Mouse (Mus musculus): Measurements from ENCODE around the gene Dpf3. TPM values are rescaled to one million over a fixed set of nuclear protein-coding genes. Genes with fewer than 3 reads are reported as not detected.

The Dpf3 gene
- polyA plus RNA-seq, 1 experiment from 2014 or later = 12.2 TPM

DNA sequence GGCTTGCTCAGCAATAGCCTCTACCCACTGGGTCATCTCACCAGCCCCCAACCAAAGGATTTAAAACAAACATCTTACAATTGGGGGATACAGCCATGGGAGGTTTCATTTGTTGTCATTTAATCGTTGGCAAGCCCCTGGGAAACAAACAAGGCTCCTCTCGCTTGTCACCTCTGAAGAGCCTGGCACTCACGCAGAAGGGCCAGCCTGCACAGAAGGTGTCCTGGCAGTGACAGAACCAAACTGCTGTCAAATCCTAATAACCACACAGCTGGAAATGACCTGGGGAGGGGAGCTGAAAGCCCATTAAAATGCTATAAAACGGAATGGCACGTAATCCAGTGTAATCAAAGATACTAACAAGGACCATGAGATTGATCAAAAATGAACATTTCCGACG, 114.4 kb downstream of the Dpf3 start:
- H3K36me3 ChIP-seq (ENCODE audit: insufficient read depth, low read length) = 0 out of 2 replicates have a peak, but pooled peaks cover 4% of the 10 kb centered on the region
- no peak overlapping the region for H3K4me2 ChIP-seq (replicated peaks; ENCODE audit: low read depth, low read length)
- 57% methylated on average over 7 of the region's 7 CpGs for WGBS
- H3K9ac ChIP-seq (replicated peaks; ENCODE audit: low read length) = no peak overlapping the region
- no peaks in the 10 kb centered on the region for H3K9me3 ChIP-seq (ENCODE audit: low read length)
- no peaks in the 10 kb centered on the region for H3K4me1 ChIP-seq (ENCODE audit: insufficient read depth, low read length)
- H3K27ac ChIP-seq (ENCODE audit: low read length) = no peak overlapping the region
- H3K4me3 ChIP-seq (ENCODE audit: low read length) = no peak overlapping the region
- no peak for ATAC-seq (ENCODE audit: low FRiP score, low TSS enrichment)
- H3K27me3 ChIP-seq (ENCODE audit: insufficient read depth, low read length) = no peaks in the 10 kb centered on the region

DNA sequence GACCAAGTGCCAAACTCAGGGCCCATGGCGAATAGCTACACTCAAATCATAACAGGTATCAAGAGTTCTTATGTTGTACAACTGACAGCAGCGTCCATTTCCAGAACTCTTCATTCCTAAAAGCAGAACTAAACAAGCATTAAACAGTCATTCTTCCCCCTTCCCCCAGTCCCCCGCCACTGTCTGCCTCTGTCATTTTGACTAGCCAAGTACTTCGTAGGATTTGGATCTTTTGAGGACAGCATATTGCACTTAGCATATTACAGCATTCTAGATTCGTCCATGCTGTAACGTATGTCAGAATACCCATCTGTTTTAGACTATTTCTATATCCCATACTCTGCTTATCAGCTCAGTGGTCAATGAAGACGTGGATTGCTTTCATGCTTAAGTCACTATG, 115.2 kb downstream of the Dpf3 start:
- no peaks in the 10 kb centered on the region for H3K9me3 ChIP-seq (ENCODE audit: low read length)
- H3K9ac ChIP-seq (replicated peaks; ENCODE audit: low read length) = no peak overlapping the region
- H3K4me1 ChIP-seq (ENCODE audit: insufficient read depth, low read length) = no peaks in the 10 kb centered on the region
- WGBS = 89% methylated on average over 7 of the region's 7 CpGs
- H3K4me2 ChIP-seq (replicated peaks; ENCODE audit: low read depth, low read length) = no peak overlapping the region
- no peak for ATAC-seq (ENCODE audit: low FRiP score, low TSS enrichment)
- H3K36me3 ChIP-seq (ENCODE audit: insufficient read depth, low read length) = 0 out of 2 replicates have a peak, but pooled peaks cover 4% of the 10 kb centered on the region
- no peak overlapping the region for H3K4me3 ChIP-seq (ENCODE audit: low read length)
- H3K27me3 ChIP-seq (ENCODE audit: insufficient read depth, low read length) = no peaks in the 10 kb centered on the region
- H3K27ac ChIP-seq (ENCODE audit: low read length) = no peak overlapping the region

DNA sequence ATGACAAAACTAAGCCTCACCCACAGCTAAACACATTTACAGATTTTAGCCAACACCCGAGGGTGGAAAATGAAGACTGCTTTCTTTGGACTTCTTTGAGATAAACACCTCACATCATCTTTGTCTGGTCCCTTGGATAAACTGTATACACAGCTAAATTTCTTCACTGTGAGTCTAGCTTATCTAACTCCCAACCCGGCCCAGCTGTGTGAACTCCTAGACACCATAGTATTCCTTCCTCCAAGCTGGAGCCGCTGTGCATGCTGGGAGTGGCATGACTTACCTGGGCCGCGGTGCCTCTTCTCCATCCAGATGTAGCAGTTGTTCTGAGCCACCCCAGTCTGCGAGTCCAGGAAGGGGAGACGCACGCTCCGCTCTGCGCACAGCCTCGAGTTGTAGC, 117.3 kb downstream of the Dpf3 start:
- WGBS = 82% methylated on average over 11 of the region's 11 CpGs
- Histone ChIP-seq H3K27ac (ENCODE audit: low read length) (no peak overlapping the region), H3K9ac (replicated peaks; ENCODE audit: low read length) (no peak overlapping the region), H3K36me3 (ENCODE audit: insufficient read depth, low read length) (peaks cover 8% of the 10 kb centered on the region; the same call in 1 of the 2 replicates), H3K4me1 (ENCODE audit: insufficient read depth, low read length) (no peaks in the 10 kb centered on the region), H3K4me3 (ENCODE audit: low read length) (no peak overlapping the region), H3K4me2 (replicated peaks; ENCODE audit: low read depth, low read length) (no peak overlapping the region), H3K27me3 (ENCODE audit: insufficient read depth, low read length) (no peaks in the 10 kb centered on the region), H3K9me3 (ENCODE audit: low read length) (no peaks in the 10 kb centered on the region)
- ATAC-seq (ENCODE audit: low FRiP score, low TSS enrichment) = no peak; the same call in 1 of the 2 replicates

DNA sequence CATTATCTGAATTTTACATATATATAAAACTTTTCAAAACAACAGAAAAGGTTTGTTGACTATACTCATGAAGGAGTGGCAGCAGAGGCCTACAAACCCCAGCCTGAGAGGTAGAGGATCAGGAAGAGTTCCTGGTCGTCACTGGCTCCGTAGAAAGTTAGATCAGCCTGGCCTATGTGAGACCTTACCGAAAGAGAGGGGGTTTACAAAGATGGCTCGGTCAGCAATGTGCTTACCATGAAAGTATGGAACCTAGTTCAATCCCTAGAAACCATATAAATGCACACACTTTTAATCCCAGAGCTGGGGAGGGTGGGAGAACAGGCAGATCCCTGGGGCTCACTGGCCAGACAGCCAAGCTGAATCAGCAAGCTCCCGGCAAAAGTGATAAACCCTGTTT, 118.1 kb downstream of the Dpf3 start:
- peaks cover 9% of the 10 kb centered on the region; the same call in 1 of the 2 replicates for H3K36me3 ChIP-seq (ENCODE audit: insufficient read depth, low read length)
- ATAC-seq (ENCODE audit: low FRiP score, low TSS enrichment) = no peak
- H3K4me1 ChIP-seq (ENCODE audit: insufficient read depth, low read length) = no peaks in the 10 kb centered on the region
- H3K4me3 ChIP-seq (ENCODE audit: low read length) = no peak overlapping the region
- H3K9ac ChIP-seq (replicated peaks; ENCODE audit: low read length) = no peak overlapping the region
- no peaks in the 10 kb centered on the region for H3K9me3 ChIP-seq (ENCODE audit: low read length)
- H3K27ac ChIP-seq (ENCODE audit: low read length) = no peak overlapping the region
- WGBS = 92% methylated on average over 5 of the region's 5 CpGs
- no peaks in the 10 kb centered on the region for H3K27me3 ChIP-seq (ENCODE audit: insufficient read depth, low read length)
- no peak overlapping the region for H3K4me2 ChIP-seq (replicated peaks; ENCODE audit: low read depth, low read length)

DNA sequence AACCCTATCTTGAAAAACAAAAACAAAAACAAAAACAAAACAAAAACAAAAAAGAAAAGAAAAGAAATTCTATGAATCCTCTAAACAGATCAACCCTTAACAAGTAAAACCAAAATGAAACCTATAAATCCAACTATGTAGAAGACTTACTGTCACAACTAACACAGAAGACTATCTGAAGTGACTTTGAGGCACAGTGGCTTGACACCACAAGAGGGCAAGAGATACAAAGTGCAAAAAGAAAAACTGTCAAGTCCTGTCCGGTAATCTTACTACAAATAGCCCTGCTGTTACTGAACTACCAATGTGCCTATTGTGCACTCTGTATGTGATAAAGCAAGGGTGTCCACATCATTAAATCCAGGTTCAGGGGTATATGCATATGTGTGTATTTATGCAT, 120.0 kb downstream of the Dpf3 start:
- Histone ChIP-seq H3K4me3 (ENCODE audit: low read length) (no peak overlapping the region), H3K27me3 (ENCODE audit: insufficient read depth, low read length) (no peaks in the 10 kb centered on the region), H3K4me2 (replicated peaks; ENCODE audit: low read depth, low read length) (no peak overlapping the region), H3K4me1 (ENCODE audit: insufficient read depth, low read length) (no peaks in the 10 kb centered on the region), H3K36me3 (ENCODE audit: insufficient read depth, low read length) (peaks cover 9% of the 10 kb centered on the region; the same call in 1 of the 2 replicates), H3K9ac (replicated peaks; ENCODE audit: low read length) (no peak overlapping the region), H3K9me3 (ENCODE audit: low read length) (no peaks in the 10 kb centered on the region), H3K27ac (ENCODE audit: low read length) (no peak overlapping the region)
- no peak for ATAC-seq (ENCODE audit: low FRiP score, low TSS enrichment)
- WGBS = 81% methylated on average over 1 of the region's 1 CpGs

DNA sequence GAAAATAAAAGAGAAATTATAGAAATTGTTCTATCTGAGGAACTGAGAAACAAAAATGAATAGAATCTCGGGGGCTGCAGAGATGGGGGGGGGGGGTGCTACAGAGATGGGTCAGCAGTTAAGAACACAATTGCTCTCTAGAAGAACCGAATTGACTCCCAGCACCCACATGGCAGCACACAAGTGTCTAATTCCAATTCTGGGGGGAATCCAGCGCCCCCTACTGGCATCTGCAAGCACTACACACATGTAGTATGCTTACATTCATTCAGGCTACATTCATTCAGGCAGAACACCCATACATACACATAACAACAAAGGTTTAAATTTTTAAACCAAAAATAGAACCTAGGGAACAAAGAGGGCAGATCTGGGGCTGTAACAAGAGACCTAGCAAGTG, 122.7 kb downstream of the Dpf3 start:
- H3K4me3 ChIP-seq (ENCODE audit: low read length) = no peak overlapping the region
- no peak for ATAC-seq (ENCODE audit: low FRiP score, low TSS enrichment)
- no peaks in the 10 kb centered on the region for H3K4me1 ChIP-seq (ENCODE audit: insufficient read depth, low read length)
- WGBS = 60% methylated on average over 3 of the region's 3 CpGs
- no peaks in the 10 kb centered on the region for H3K9me3 ChIP-seq (ENCODE audit: low read length)
- H3K27ac ChIP-seq (ENCODE audit: low read length) = no peak overlapping the region
- H3K36me3 ChIP-seq (ENCODE audit: insufficient read depth, low read length) = peaks cover 9% of the 10 kb centered on the region; the same call in 1 of the 2 replicates
- H3K27me3 ChIP-seq (ENCODE audit: insufficient read depth, low read length) = no peaks in the 10 kb centered on the region
- no peak overlapping the region for H3K9ac ChIP-seq (replicated peaks; ENCODE audit: low read length)
- H3K4me2 ChIP-seq (replicated peaks; ENCODE audit: low read depth, low read length) = no peak overlapping the region

DNA sequence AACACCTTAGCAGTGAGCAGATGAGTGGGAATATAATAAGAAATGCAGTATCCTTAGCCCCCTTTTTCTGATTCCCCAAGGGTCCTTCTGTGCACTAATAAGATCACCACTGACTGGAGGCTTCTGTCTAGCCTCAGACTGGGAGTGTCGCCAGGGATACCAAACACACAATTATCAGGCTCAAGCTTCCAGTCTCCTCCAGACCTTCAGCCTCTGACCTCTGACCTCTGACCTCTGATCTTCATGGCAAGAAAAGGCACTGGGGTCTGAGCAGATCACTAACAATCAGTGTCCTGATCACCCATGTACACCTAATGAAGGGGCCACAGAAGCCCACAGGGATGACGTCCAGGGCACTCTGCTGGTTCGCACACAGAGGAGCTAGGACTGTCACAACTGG, 125.7 kb downstream of the Dpf3 start:
- WGBS = 75% methylated on average over 3 of the region's 3 CpGs
- Histone ChIP-seq H3K4me1 (ENCODE audit: insufficient read depth, low read length) (no peaks in the 10 kb centered on the region), H3K4me3 (ENCODE audit: low read length) (no peak overlapping the region), H3K4me2 (replicated peaks; ENCODE audit: low read depth, low read length) (no peak overlapping the region), H3K27me3 (ENCODE audit: insufficient read depth, low read length) (no peaks in the 10 kb centered on the region), H3K36me3 (ENCODE audit: insufficient read depth, low read length) (peaks cover 5% of the 10 kb centered on the region; the same call in 1 of the 2 replicates), H3K9me3 (ENCODE audit: low read length) (no peaks in the 10 kb centered on the region), H3K27ac (ENCODE audit: low read length) (no peak overlapping the region), H3K9ac (replicated peaks; ENCODE audit: low read length) (no peak overlapping the region)
- no peak for ATAC-seq (ENCODE audit: low FRiP score, low TSS enrichment)

DNA sequence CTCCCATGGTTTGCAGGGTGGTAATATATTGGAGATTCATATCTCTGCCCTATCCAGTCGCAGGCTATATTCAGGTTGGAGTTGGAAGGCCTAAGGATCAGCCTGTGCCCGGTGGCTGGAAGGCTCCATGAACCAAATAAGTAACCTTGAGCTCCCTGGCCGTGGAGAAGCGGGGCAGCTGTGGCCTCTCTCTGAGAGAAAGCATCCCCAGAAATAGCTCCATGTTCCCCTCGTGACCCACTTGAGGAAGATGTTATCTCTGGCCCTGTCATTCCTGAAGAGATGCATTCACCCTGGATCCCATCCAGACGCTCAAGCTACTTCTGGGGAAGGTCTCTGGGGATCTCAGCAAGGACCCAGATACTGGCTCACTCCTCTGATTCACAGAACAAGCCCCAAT, 134.9 kb downstream of the Dpf3 start:
- no peak for ATAC-seq (ENCODE audit: low FRiP score, low TSS enrichment)
- no peaks in the 10 kb centered on the region for H3K36me3 ChIP-seq (ENCODE audit: insufficient read depth, low read length)
- no peak overlapping the region for H3K9ac ChIP-seq (replicated peaks; ENCODE audit: low read length)
- H3K4me1 ChIP-seq (ENCODE audit: insufficient read depth, low read length) = no peaks in the 10 kb centered on the region
- H3K9me3 ChIP-seq (ENCODE audit: low read length) = no peaks in the 10 kb centered on the region
- WGBS = 70% methylated on average over 6 of the region's 6 CpGs
- no peak overlapping the region for H3K4me3 ChIP-seq (ENCODE audit: low read length)
- no peak overlapping the region for H3K27ac ChIP-seq (ENCODE audit: low read length)
- no peak overlapping the region for H3K4me2 ChIP-seq (replicated peaks; ENCODE audit: low read depth, low read length)
- H3K27me3 ChIP-seq (ENCODE audit: insufficient read depth, low read length) = no peaks in the 10 kb centered on the region

DNA sequence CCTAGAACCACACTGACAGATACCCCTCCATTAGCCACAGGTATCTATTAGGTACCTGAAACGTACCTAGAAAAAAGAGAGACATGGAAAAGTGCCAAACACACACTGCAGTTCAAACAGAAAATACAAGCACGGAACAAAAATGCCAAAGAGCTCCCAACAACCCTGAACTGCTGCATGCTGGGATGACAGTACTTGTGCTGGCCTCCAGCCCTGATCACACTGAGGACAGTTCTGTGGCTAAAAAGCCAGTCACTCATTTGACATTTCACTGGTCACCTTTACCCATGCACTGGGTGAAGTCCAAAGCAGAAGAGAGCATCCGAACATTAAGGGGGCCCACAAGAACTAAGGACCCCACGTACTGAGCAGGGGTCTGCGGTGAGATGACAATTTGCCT, 137.8 kb downstream of the Dpf3 start:
- Histone ChIP-seq H3K9ac (replicated peaks; ENCODE audit: low read length) (no peak overlapping the region), H3K9me3 (ENCODE audit: low read length) (no peaks in the 10 kb centered on the region), H3K36me3 (ENCODE audit: insufficient read depth, low read length) (no peaks in the 10 kb centered on the region), H3K4me1 (ENCODE audit: insufficient read depth, low read length) (no peaks in the 10 kb centered on the region), H3K27ac (ENCODE audit: low read length) (no peak overlapping the region), H3K4me2 (replicated peaks; ENCODE audit: low read depth, low read length) (no peak overlapping the region), H3K27me3 (ENCODE audit: insufficient read depth, low read length) (no peaks in the 10 kb centered on the region), H3K4me3 (ENCODE audit: low read length) (no peak overlapping the region)
- ATAC-seq (ENCODE audit: low FRiP score, low TSS enrichment) = no peak
- 92% methylated on average over 5 of the region's 5 CpGs for WGBS

DNA sequence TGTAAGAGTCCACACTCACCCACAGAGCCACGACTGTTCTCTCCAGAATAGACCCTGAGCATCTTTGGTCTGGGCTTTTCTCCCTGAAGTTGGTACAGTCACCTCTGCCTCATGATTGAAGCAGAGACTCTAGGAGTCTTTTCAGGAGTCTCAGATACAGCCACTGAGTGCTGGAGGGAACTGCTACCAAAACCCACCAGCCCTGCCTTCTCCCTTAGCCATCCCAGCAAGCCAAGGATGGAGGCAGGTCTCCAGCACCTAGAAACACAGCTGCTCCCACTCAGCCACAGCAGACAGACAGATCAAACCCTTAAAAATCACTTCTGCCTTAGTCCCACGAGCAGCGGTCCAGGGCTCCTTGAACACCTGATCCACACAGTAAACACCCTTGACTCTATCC, 139.3 kb downstream of the Dpf3 start:
- no peak for ATAC-seq (ENCODE audit: low FRiP score, low TSS enrichment)
- WGBS = 58% methylated on average over 3 of the region's 3 CpGs
- H3K9me3 ChIP-seq (ENCODE audit: low read length) = no peaks in the 10 kb centered on the region

DNA sequence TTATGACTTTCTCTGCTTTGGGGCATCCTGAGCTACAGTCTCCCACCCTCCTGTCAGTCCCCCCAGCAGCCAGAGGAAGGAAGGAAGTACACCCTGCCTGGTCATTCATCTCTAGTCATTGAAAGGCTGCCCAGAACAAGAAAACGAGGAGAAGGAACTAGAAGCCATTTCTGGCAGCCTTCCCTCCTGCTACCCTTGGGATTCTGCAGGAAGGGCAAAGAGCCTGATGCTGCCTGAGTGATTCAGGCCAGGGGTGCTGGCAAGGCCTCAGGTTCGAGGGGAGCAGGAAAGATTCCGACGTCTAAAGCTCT, 144.7 kb downstream of the Dpf3 start:
- H3K36me3 ChIP-seq (ENCODE audit: insufficient read depth, low read length) = no peaks in the 10 kb centered on the region
- no peak overlapping the region for H3K4me2 ChIP-seq (replicated peaks; ENCODE audit: low read depth, low read length)
- H3K27ac ChIP-seq (ENCODE audit: low read length) = peak overlapping the region; percentile 46; the same call in 1 of the 2 replicates
- no peak overlapping the region for H3K4me3 ChIP-seq (ENCODE audit: low read length)
- 44% methylated on average over 4 of the region's 4 CpGs for WGBS
- ATAC-seq (ENCODE audit: low FRiP score, low TSS enrichment) = no peak
- peaks cover 13% of the 10 kb centered on the region for H3K4me1 ChIP-seq (ENCODE audit: insufficient read depth, low read length)
- no peaks in the 10 kb centered on the region for H3K27me3 ChIP-seq (ENCODE audit: insufficient read depth, low read length)
- no peaks in the 10 kb centered on the region for H3K9me3 ChIP-seq (ENCODE audit: low read length)
- no peak overlapping the region for H3K9ac ChIP-seq (replicated peaks; ENCODE audit: low read length)

More for the DNA sequence above, 139.3 kb downstream of the Dpf3 start:
- H3K27ac ChIP-seq (ENCODE audit: low read length) = no peak overlapping the region
- no peaks in the 10 kb centered on the region for H3K4me1 ChIP-seq (ENCODE audit: insufficient read depth, low read length)
- H3K36me3 ChIP-seq (ENCODE audit: insufficient read depth, low read length) = no peaks in the 10 kb centered on the region
- H3K27me3 ChIP-seq (ENCODE audit: insufficient read depth, low read length) = no peaks in the 10 kb centered on the region
- H3K4me3 ChIP-seq (ENCODE audit: low read length) = no peak overlapping the region
- H3K9ac ChIP-seq (replicated peaks; ENCODE audit: low read length) = no peak overlapping the region
- H3K4me2 ChIP-seq (replicated peaks; ENCODE audit: low read depth, low read length) = no peak overlapping the region

Measured in kidney, embryonic 16.5 days (tissue).